Mouse (Mus musculus) c-Kit-negative CD71-positive TER-119-positive erythroid progenitor cells, embryonic 14.5 days (primary cell): ENCODE results near the gene Rora.
"Not testable (repeated sequence)": the region's sequence is repeated elsewhere in the genome, so short reads cannot be mapped to it uniquely, and the experiment has no call there.

Source experiments
- DNase-seq: peaks from one replicate; pipeline ENCODE4 v3.0.0-alpha.2; 2013; ENCODE audit warnings: low read depth, low spot score

The Rora gene

GRCm38 (mm10) chr9:69086844-69087243 is 433.3 kb downstream of the Rora start:
- DNase-seq, result no peak

GRCm38 (mm10) chr9:69087325-69087724 is 433.7 kb downstream of the Rora start:
- no peak for DNase-seq

- no peak for DNase-seq
These were observed 437.2 kb downstream of the Rora start for GRCm38 (mm10) chr9:69090749-69091270.

- no peak for DNase-seq
These were observed 438.8 kb downstream of the Rora start for GRCm38 (mm10) chr9:69092119-69093013.

GRCm38 (mm10) chr9:69100153-69100756 is 446.7 kb downstream of the Rora start:
- not testable (repeated sequence) for DNase-seq

GRCm38 (mm10) chr9:69104321-69104720 is 450.7 kb downstream of the Rora start:
- DNase-seq, result no peak

- no peak for DNase-seq
These were observed 456.2 kb downstream of the Rora start for GRCm38 (mm10) chr9:69109618-69110300.

GRCm38 (mm10) chr9:69110301-69110674 is 456.7 kb downstream of the Rora start:
- DNase-seq, result no peak

GRCm38 (mm10) chr9:69110706-69111105 is 457.1 kb downstream of the Rora start:
- no peak for DNase-seq

GRCm38 (mm10) chr9:69111539-69111938 is 458.0 kb downstream of the Rora start:
- DNase-seq, result no peak

- no peak for DNase-seq
These were observed 460.9 kb downstream of the Rora start for GRCm38 (mm10) chr9:69114429-69114984.

- no peak for DNase-seq
These were observed 463.2 kb downstream of the Rora start for GRCm38 (mm10) chr9:69116740-69117139.

GRCm38 (mm10) chr9:69121117-69121740 is 467.6 kb downstream of the Rora start:
- DNase-seq, result no peak

GRCm38 (mm10) chr9:69125011-69125786 is 471.6 kb downstream of the Rora start:
- DNase-seq, result no peak

GRCm38 (mm10) chr9:69125787-69126161 is 472.2 kb downstream of the Rora start:
- no peak for DNase-seq

GRCm38 (mm10) chr9:69126595-69126994 is 473.0 kb downstream of the Rora start:
- no peak for DNase-seq

- DNase-seq, result no peak
These were observed 474.7 kb downstream of the Rora start for GRCm38 (mm10) chr9:69128335-69128734.

GRCm38 (mm10) chr9:69132995-69133394 is 479.4 kb downstream of the Rora start:
- no peak for DNase-seq

- DNase-seq, result no peak
These were observed 480.1 kb downstream of the Rora start for GRCm38 (mm10) chr9:69133696-69134095.

- no peak for DNase-seq
These were observed 481.0 kb downstream of the Rora start for GRCm38 (mm10) chr9:69134604-69135003.

- DNase-seq, result no peak
These were observed 483.2 kb downstream of the Rora start for GRCm38 (mm10) chr9:69136821-69137220.
